Mouse (Mus musculus): ENCODE results near the gene Pcca.

Gene Pcca

GRCm38 (mm10) chr14:122534017-122534924 is at the start of gene Pcca:
Gene Pcca, plus strand, starts transcription at chr14:122534324.
- DNase-seq (ENCODE audit: low spot score in 2 of 2), result peak; percentile 92 to 94

DNA sequence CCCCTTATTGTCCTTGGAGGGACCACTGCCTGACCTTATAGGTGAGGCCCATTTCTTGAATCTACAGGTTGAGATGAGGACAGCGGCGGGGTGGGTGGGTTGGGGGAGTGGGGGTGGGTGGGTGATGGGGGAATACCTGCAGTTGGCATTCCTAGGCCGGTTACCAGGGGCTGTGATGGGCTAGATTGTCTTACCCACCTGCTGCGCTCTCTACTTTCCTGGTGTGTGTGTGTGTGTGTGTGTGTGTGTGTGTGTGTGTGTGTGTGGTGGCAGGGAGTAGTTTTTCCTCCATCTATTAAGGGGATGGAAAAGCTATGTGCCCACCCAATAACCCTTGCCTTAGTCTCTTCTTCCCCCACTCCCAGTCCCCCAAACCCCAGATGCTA is 49.7 kb upstream of the Pcca start:
- DNase-seq (ENCODE audit: low spot score in 2 of 2), result no peak

DNA sequence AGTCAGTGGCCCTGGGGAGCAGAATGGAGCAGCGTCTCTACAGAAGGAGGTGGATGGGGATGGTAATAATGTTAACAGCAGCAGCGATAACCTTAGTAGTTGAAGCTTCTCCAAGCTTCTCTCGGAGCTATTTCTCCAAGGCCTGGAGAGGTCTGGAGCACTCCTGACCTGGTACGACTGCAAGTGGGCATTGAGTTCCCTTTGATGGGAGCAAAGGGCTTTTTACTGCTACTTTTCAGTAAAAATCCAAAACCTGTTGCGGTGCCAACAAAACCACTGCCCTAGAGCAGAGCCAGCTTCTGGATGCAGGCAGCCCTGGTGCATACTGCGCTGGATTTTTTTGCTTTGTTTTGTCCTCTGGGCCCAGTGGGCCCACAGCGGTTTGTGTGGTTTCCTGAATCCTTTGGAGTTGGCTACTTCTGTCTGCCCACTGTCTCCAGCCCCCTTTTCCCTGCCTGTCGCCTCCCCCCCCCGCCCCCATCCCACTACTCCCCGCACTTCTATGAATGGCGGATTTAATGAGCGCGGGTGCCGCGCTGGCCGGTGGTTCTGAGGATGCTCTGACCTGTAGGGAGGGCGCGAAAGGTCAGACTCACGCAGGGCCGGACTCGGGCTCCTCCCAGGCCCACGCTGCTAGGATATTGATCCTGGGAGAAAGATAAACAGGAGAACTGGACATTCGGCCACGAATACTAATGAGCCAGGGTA is 49.1 kb upstream of the Pcca start:
- DNase-seq (ENCODE audit: low spot score in 2 of 2), result no peak

- DNase-seq (ENCODE audit: low spot score in 2 of 2), result no peak
These were observed 48.4 kb upstream of the Pcca start for GRCm38 (mm10) chr14:122485635-122486181.

GRCm38 (mm10) chr14:122486611-122487010 is 47.5 kb upstream of the Pcca start:
- DNase-seq (ENCODE audit: low spot score in 2 of 2), result no peak

GRCm38 (mm10) chr14:122487366-122487765 is 46.8 kb upstream of the Pcca start:
- DNase-seq (ENCODE audit: low spot score in 2 of 2), result no peak

GRCm38 (mm10) chr14:122489041-122489440 is 45.1 kb upstream of the Pcca start:
- no peak for DNase-seq (ENCODE audit: low spot score in 2 of 2)

DNA sequence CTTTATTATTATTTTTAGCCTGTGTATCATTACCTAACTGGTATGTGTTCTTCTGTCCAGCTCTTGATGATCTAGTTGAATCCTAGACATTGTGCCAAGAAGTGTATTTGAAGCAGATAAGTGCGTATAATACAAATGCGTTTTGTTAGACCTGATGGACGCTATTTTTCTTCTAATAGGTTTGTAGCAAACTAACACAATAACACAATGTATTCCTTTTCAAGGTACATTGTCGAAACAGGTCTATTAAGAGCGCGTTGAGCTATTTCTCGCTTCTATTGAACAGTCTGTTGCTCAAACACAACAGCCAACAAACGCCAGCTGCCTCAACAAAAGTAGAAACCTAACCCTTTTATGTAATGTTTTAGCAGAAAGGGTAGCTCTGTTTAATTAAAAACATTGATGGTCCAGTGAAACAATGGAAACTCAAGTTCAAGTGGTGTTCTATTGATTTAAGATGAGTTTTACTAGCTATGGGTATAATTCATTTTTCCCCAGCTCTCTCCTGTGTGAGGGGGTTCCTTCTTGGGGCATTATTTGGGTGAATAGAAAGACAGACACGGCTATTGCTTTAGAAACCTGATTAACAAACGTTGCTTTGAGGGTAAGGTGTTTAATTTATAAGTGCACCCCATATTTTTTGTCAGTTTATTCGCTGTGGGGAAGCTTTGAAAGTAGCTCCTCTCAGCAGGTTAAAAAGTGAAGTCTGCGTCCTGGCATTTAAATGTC is 44.3 kb upstream of the Pcca start:
- DNase-seq (ENCODE audit: low spot score in 2 of 2), result no peak

DNA sequence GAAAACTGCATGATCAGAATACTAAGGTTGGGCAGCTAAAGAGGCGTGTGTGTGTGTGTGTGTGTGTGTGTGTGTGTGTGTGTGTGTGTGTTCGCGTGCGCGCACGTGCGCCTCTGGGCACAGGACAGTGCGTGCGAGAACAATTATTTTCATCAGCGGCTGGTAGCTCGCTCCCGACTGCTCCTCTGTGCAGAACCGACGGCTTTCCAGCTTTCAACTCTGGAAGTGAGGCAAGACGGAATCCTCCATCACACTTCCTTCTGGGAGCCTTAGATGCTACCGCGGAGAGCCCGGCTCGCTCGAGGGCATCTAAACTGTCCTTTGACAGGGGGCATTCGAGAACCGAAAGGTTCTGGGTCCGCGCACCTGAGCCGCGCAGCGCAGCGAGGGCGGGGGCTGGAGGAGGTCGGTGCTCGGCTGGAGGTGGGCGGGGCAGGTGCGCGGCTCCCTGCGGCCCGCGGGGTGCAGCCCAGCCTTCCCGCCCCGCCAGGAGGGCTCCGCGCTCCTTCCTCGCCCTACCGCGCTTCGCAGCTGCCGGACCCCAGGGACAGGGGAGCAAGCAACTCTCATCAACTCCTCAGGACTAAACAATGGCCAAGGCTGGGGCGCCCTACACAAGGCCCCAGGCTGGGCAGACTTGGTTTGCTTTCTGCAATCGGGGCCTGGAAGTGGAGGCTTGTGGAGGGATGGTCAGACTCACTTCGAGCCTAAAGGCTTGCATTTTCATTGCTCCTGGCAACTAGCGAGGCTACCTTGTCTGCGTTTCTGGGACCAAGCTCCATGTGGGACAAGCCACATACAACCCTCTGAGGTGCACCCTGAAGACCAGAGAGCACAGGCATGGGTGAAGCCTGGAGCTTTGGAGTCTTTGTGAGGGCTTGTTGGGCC is 43.4 kb upstream of the Pcca start, which contains the start of gene Gm10837:
TSS of gene Gm10837 (plus strand) at position 146 of the 888 bp plus-strand sequence.
- no peak for DNase-seq (ENCODE audit: low spot score in 2 of 2)

GRCm38 (mm10) chr14:122491521-122491920 is 42.6 kb upstream of the Pcca start:
- no peak for DNase-seq (ENCODE audit: low spot score in 2 of 2)

GRCm38 (mm10) chr14:122492015-122492414 is 42.1 kb upstream of the Pcca start:
- DNase-seq (ENCODE audit: low spot score in 2 of 2), result no peak

DNA sequence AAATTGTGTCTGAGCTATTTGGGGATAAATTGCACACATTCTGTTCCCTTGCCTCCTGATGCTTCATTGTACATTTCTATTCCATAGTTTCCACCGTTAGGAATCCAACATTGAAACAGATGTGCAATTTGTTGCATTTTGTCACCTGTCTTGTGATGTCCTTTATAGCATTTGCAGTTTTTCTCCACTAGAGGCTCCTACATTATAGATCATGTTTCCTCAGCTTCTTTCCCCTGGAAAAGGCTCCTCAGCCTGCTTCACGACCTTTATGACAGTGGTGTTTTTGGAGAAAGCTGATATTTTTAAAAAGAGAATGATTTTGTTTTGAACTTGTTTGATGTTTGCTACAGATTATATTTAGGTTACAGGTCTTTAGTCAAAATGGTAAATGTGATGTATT is 25.1 kb upstream of the Pcca start:
- DNase-seq (ENCODE audit: low spot score in 2 of 2), result no peak

DNA sequence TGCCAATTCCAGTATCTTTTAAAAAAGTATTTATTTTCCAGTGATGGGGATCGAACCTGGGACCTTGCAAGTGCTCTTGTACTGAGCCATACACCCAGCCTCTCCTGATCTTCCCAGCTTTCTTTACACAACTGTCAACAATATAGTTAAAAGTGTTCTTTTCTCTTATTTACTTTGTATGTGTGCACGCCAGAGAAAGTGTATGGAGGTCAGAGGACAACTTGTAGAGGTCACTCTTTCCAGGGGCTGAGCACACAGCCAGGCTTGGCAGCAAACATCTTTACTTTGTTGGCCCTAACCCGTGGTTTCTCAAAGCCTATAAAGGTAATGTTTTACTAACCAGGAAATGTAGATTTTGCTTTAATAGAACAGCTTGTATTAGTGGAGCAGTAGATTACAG is 22.6 kb upstream of the Pcca start:
- no peak for DNase-seq (ENCODE audit: low spot score in 2 of 2)

DNA sequence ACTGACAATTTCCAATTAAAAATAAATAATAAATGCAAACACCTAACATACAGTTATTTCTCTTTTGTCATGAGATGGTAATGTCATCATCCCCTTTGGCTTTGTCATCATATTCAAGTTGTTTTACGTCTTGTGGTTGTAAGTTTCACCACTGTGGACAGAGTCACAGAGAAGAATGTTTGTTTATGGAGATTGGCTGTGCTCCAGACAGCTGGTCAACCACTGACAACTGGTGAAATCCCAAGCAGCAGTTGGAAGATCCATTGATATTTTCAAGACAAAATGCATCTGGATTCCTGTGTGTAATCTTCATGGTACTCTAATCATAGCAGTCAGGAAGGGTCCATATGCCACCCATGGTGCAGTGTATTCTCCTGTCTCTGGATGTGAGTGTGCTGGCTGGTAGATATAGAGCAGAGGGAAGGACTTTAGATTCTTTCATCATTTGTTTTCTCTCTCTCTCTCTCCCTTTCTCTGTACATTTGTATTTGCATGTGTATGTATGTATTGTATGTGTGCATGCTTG is 20.6 kb upstream of the Pcca start:
- no peak for DNase-seq (ENCODE audit: low spot score in 2 of 2)

GRCm38 (mm10) chr14:122528475-122528874 is 5.6 kb upstream of the Pcca start:
- no peak for DNase-seq (ENCODE audit: low spot score in 2 of 2)

GRCm38 (mm10) chr14:122535986-122536385 is 1.9 kb downstream of the Pcca start:
- DNase-seq (ENCODE audit: low spot score in 2 of 2), result no peak

GRCm38 (mm10) chr14:122548421-122548820 is 14.3 kb downstream of the Pcca start:
- no peak for DNase-seq (ENCODE audit: low spot score in 2 of 2)

GRCm38 (mm10) chr14:122548905-122549304 is 14.8 kb downstream of the Pcca start:
- DNase-seq (ENCODE audit: low spot score in 2 of 2), result no peak

DNA sequence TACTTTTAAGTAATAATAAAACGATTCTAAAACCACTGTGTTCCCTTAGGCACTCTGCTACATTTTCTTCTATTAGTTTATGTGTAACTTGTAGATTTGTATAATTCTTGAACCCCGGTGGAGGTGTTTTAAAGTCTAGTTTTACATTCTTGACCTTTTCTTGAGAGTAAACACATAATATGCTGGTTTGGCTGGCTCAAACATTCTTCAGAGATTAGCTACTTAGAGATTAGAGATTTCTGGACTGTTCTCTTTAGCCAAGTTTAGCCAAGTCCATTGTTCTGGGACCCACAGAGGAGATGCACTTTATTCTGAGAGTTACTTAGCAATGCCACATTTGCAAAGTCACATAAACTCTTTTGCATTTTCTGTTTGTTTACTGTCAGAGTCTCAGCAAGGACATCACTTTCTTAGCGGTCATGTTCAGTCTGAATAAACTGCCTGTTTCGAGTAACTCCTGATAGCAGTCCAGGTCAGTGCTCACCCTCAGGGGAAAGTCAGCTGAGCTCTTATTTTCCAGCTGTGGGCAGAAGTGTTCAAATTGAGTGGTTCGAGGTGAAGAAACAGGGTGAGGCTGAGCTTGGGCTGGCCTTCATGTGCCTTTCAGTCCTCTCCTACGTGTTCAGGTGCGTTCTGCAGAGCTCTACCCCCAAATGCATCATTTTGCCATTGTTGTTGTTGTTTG is 18.8 kb downstream of the Pcca start:
- no peak for DNase-seq (ENCODE audit: low spot score in 2 of 2)

GRCm38 (mm10) chr14:122557353-122557752 is 23.2 kb downstream of the Pcca start:
- DNase-seq (ENCODE audit: low spot score in 2 of 2), result no peak

Data from frontal cortex, postnatal 25 days (tissue).